Mouse (Mus musculus) E14TG2a.4 (cell line): ENCODE measurements around the gene Gm17018.

Experiments used
- CTCF ChIP-seq: conservative IDR thresholded peaks from 2 replicates; pipeline ENCODE4 v1.5.1; 2014; ENCODE audit warnings: low read length
- NANOG ChIP-seq: IDR thresholded peaks from 2 replicates; pipeline ENCODE4 v1.6.1; 2014; ENCODE audit warnings: borderline replicate concordance, low read length, mixed read lengths
- POU5F1 ChIP-seq: IDR thresholded peaks from 2 replicates; pipeline ENCODE4 v1.6.1; 2014; ENCODE audit warnings: low read length, borderline replicate concordance

DNA sequence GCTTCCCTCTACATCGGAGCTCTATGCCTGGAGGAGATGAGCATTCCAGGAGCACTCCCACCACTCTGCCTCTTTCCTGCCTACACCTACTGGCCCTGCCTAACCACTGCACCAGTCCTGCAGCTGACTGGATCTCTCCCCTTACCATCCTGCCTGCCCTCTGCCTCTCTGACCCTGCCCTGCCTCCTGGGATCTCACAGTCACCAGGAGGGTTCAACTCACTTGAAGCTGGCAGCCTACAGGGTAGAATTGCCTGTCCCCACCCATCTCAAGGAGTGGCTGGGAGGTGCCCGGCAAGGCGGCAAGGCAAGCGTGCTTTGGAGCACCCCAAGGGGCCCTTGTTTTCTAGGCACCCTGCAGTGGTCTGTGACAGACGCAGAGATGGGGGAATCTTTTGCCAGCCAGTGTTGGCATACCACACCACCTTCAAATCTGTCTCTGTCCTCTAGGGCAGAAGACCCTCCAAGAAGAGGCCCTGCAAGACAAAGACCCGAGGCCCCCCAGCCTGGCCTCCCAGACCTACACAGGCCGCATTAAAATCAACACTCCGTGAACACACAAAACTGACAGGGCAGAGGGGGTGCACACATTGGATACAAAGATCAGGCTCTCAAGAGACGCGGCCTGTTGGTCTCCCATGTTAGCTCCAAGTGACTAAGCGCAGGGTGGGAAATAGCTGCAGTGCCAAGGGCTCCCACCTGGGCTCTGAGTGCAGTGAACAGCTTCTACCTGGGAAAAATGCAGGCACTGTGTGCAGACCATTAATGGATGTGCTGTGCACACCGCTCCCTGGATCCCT, 55.2 kb downstream of the Gm17018 start:
- TF ChIP-seq CTCF, result no peak
- TF ChIP-seq NANOG, result no peak
- TF ChIP-seq POU5F1, result no peak
